Mouse (Mus musculus): Measurements from ENCODE around the gene Fam206a.

DNA sequence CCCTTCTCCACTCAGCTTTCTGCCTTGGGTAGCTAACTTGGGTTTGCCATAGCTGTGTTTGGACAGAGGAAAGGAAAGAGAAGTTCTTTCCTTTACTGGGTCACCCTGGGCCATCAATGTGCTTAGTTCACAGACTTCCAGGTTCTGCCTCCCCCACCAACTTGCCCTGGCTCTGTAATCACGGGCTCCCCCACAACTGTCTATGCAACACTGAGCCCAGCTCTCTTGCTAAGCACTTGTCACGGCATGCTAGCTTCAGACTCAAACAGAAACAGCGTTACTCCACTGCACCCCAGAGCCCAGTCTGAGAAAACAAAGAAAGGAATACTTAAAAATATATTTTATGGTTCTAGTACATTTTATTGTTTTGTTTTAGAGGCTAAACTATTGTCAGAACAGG is 26.8 kb downstream of the Fam206a start:
- no peak for TF ChIP-seq CTCF (IDR thresholded peaks at IDR 0.05; ENCODE audit: control insufficient read depth, insufficient read depth, low read length)
- no peak for TF ChIP-seq POLR2A (IDR thresholded peaks at IDR 0.05; ENCODE audit: borderline replicate concordance, control insufficient read depth, low read depth, low read length)
